Mouse (Mus musculus): ENCODE measurements around the gene Galk1. TPM values are rescaled to one million over a fixed set of nuclear protein-coding genes. Genes with fewer than 3 reads are reported as not detected.

Gene Galk1
- polyA plus RNA-seq, 1 experiment from 2014 or later, result 92.6 TPM

GRCm38 (mm10) chr11:115962651-115963412, 49.7 kb downstream of the Galk1 start:
- H3K9me3 ChIP-seq, result no peaks in the 10 kb centered on the region
- ATAC-seq (ENCODE audit: low FRiP score, low read depth), result no peak
- peaks cover 92% of the 10 kb centered on the region for H3K36me3 ChIP-seq
- WGBS, result 89% methylated on average over 9 of the region's 9 CpGs
- H3K27ac ChIP-seq (replicated peaks), result no peak overlapping the region
- H3K4me2 ChIP-seq (replicated peaks), result no peak overlapping the region
- H3K27me3 ChIP-seq, result 0 out of 2 replicates have a peak, but pooled peaks cover under 1% of the 10 kb centered on the region
- no peak overlapping the region for H3K9ac ChIP-seq (replicated peaks)
- H3K4me1 ChIP-seq, result no peaks in the 10 kb centered on the region
- no peak overlapping the region for H3K4me3 ChIP-seq

- Histone ChIP-seq H3K4me3 (no peak overlapping the region), H3K27ac (replicated peaks) (no peak overlapping the region), H3K4me1 (peaks cover 18% of the 10 kb centered on the region), H3K9ac (replicated peaks) (no peak overlapping the region), H3K9me3 (no peaks in the 10 kb centered on the region), H3K4me2 (replicated peaks) (no peak overlapping the region), H3K27me3 (0 out of 2 replicates have a peak, but pooled peaks cover 13% of the 10 kb centered on the region), H3K36me3 (peaks cover 85% of the 10 kb centered on the region)
- no peak for ATAC-seq (ENCODE audit: low FRiP score, low read depth)
- 97% methylated on average over 9 of the region's 9 CpGs for WGBS
These were observed 53.5 kb downstream of the Galk1 start for GRCm38 (mm10) chr11:115959018-115959417.

Other genes with a start within 250 kb of the Galk1 start
- 42.4 and 47.0 TPM in 2 replicates for gene Tmem94, start 247.3 kb downstream of the Galk1 start, polyA plus RNA-seq (2016; fragmentation: Nextera tagmentation; extraction: Ambion mirVana)
- 15.5 and 17.0 TPM in 2 replicates for gene Caskin2, start 199.1 kb downstream of the Galk1 start, polyA plus RNA-seq (2016; fragmentation: Nextera tagmentation; extraction: Ambion mirVana)
- 27.9 and 30.9 TPM in 2 replicates for gene Tsen54, start 198.0 kb downstream of the Galk1 start, polyA plus RNA-seq (2016; fragmentation: Nextera tagmentation; extraction: Ambion mirVana)
- gene Llgl2, start 188.7 kb downstream of the Galk1 start, polyA plus RNA-seq (2016; fragmentation: Nextera tagmentation; extraction: Ambion mirVana), result 3.7 and 4.4 TPM in 2 replicates
- gene Myo15b, start 154.3 kb downstream of the Galk1 start, polyA plus RNA-seq (2016; fragmentation: Nextera tagmentation; extraction: Ambion mirVana), result 0.13 and 0.37 TPM in 2 replicates
- gene Smim5, start 112.8 kb downstream of the Galk1 start, polyA plus RNA-seq (2016; fragmentation: Nextera tagmentation; extraction: Ambion mirVana), result 0.88 and 0.98 TPM in 2 replicates
- 0.98 and 1.2 TPM in 2 replicates for gene Smim6, start 100.7 kb downstream of the Galk1 start, polyA plus RNA-seq (2016; fragmentation: Nextera tagmentation; extraction: Ambion mirVana)
- 55.9 and 61.8 TPM in 2 replicates for gene Sap30bp, start 79.4 kb downstream of the Galk1 start, polyA plus RNA-seq (2016; fragmentation: Nextera tagmentation; extraction: Ambion mirVana)
- gene Recql5, start 79.2 kb downstream of the Galk1 start, polyA plus RNA-seq (2016; fragmentation: Nextera tagmentation; extraction: Ambion mirVana), result 29.9 and 30.1 TPM in 2 replicates
- 0.59 and 1.3 TPM in 2 replicates for gene Itgb4, start 38.0 kb downstream of the Galk1 start, polyA plus RNA-seq (2016; fragmentation: Nextera tagmentation; extraction: Ambion mirVana)
- gene H3f3b, start 15.2 kb upstream of the Galk1 start, polyA plus RNA-seq (2016; fragmentation: Nextera tagmentation; extraction: Ambion mirVana), result 2,249 and 2,254 TPM in 2 replicates
- gene Unk, start 17.6 kb upstream of the Galk1 start, polyA plus RNA-seq (2016; fragmentation: Nextera tagmentation; extraction: Ambion mirVana), result 50.3 and 51.5 TPM in 2 replicates
- gene Unc13d, start 65.2 kb upstream of the Galk1 start, polyA plus RNA-seq (2016; fragmentation: Nextera tagmentation; extraction: Ambion mirVana), result 0.92 and 1.3 TPM in 2 replicates
- 92.4 and 102 TPM in 2 replicates for gene Wbp2, start 74.3 kb upstream of the Galk1 start, polyA plus RNA-seq (2016; fragmentation: Nextera tagmentation; extraction: Ambion mirVana)
- 4.0 and 4.7 TPM in 2 replicates for gene Trim47, start 114.5 kb upstream of the Galk1 start, polyA plus RNA-seq (2016; fragmentation: Nextera tagmentation; extraction: Ambion mirVana)
- 1.3 and 1.7 TPM in 2 replicates for gene Trim65, start 118.4 kb upstream of the Galk1 start, polyA plus RNA-seq (2016; fragmentation: Nextera tagmentation; extraction: Ambion mirVana)
- gene Mrpl38, start 126.1 kb upstream of the Galk1 start, polyA plus RNA-seq (2016; fragmentation: Nextera tagmentation; extraction: Ambion mirVana), result 82.3 and 84.4 TPM in 2 replicates
- gene Fbf1, start 155.4 kb upstream of the Galk1 start, polyA plus RNA-seq (2016; fragmentation: Nextera tagmentation; extraction: Ambion mirVana), result 80.2 and 85.9 TPM in 2 replicates
- gene Ten1, start 186.1 kb upstream of the Galk1 start, polyA plus RNA-seq (2016; fragmentation: Nextera tagmentation; extraction: Ambion mirVana), result 50.4 and 60.0 TPM in 2 replicates
- 37.9 and 42.6 TPM in 2 replicates for gene Acox1, start 186.3 kb upstream of the Galk1 start, polyA plus RNA-seq (2016; fragmentation: Nextera tagmentation; extraction: Ambion mirVana)
- gene Evpl, start 225.4 kb upstream of the Galk1 start, polyA plus RNA-seq (2016; fragmentation: Nextera tagmentation; extraction: Ambion mirVana), result 0.75 and 1.1 TPM in 2 replicates

Measured in midbrain, embryonic 12.5 days (tissue).